24 mouse cellular contexts compared by ENCODE assay signal in the genomic region with DNA sequence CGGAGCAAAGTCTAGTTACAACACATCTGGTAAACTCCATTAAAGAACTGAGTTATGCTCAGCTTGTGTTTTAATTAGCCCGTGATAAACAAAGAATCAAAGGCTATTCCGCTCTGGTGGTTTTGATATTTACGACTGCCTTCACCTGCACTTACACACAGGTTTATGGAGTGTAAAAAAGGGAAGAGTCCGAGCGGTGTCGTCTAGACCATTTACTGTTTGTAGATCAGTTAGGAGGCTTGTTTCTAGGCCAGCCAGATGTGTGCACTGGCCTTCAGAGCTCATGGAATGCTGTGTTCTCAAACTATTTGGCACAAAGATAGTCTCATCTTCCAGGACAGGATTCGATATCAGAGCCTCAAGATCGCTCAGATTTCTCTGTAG.
A peak's percentile ranks its signal among the peaks of the same experiment; 100 is the strongest.
DNase-seq lines count a peak whose midpoint lies in the region; ATAC-seq lines count a peak whose summit lies in the region.
"Had no signal": no experiment of that assay in that cellular context is flagged by ENCODE, and none has a peak within 500 bp of the region (broad histone marks: within the 10 kb centered on the region; RNA-seq: fewer than 3 reads in every experiment).

No protein-coding gene starts in this region.

- no peak overlapping the region for H3K4me2 ChIP-seq in kidney, embryonic 14.5 days (replicated peaks; ENCODE audit: low read depth, low read length)
- H3K4me2 ChIP-seq in kidney, embryonic 16.5 days (replicated peaks; ENCODE audit: low read depth, low read length) = no peak overlapping the region
- H3K4me2 ChIP-seq in neural tube, embryonic 15.5 days = no peak overlapping the region
- H3K4me2 ChIP-seq: embryonic facial prominence, embryonic 13.5 days; embryonic facial prominence, embryonic 15.5 days; forebrain, embryonic 12.5 days had no signal

- no peak for DNase-seq in kidney, adult 8-10 months
- no peak for DNase-seq in kidney, adult 11 months
- peak; percentile 36 for DNase-seq in forelimb bud, embryonic 11.5 days (ENCODE audit: low read depth, low spot score)
- DNase-seq: adrenal gland, adult 2 months; adrenal gland, postnatal 10 days; adrenal gland, postnatal 25 days; B cell, adult 2 months; cerebellum, adult 11 months; cerebellum, adult 18-20 months; cerebellum, adult 8-10 months; cerebellum, adult 9-11 months; cerebellum, postnatal 14 days; cerebellum, postnatal 36 days; embryo, embryonic 11 days had no signal

- ATAC-seq in kidney, embryonic 14.5 days (ENCODE audit: low FRiP score, low TSS enrichment) = peak; percentile 89
- ATAC-seq in kidney, embryonic 16.5 days (ENCODE audit: low FRiP score, low TSS enrichment) = peak; percentile 83
- ATAC-seq in neural tube, embryonic 15.5 days (ENCODE audit: low FRiP score) = no peak
- ATAC-seq: forebrain, embryonic 14.5 days; forebrain, embryonic 16.5 days had no signal

- whole genome bisulfite sequencing in kidney, embryonic 14.5 days = 29% methylated on average over 9 of the region's 9 CpGs
- WGBS in kidney, embryonic 16.5 days = 34% methylated on average over 9 of the region's 9 CpGs
- WGBS in neural tube, embryonic 15.5 days = 58% methylated on average over 9 of the region's 9 CpGs

- peaks cover 3% of the 10 kb centered on the region; the same call in 1 of the 2 replicates for H3K9me3 ChIP-seq in kidney, embryonic 14.5 days (ENCODE audit: control insufficient read depth, low read length)
- peaks cover 5% of the 10 kb centered on the region; the same call in 1 of the 2 replicates for H3K9me3 ChIP-seq in kidney, embryonic 16.5 days (ENCODE audit: low read length)
- no peaks in the 10 kb centered on the region for H3K9me3 ChIP-seq in neural tube, embryonic 15.5 days (replicated peaks)
- H3K9me3 ChIP-seq: embryonic facial prominence, embryonic 13.5 days; embryonic facial prominence, embryonic 15.5 days; forebrain, embryonic 10.5 days; forebrain, embryonic 12.5 days had no signal

- H3K4me3 ChIP-seq in kidney, embryonic 14.5 days (ENCODE audit: low read length) = no peak overlapping the region
- H3K4me3 ChIP-seq in kidney, embryonic 16.5 days (ENCODE audit: low read length) = no peak overlapping the region
- H3K4me3 ChIP-seq in neural tube, embryonic 15.5 days (replicated peaks) = no peak overlapping the region
- H3K4me3 ChIP-seq: embryonic facial prominence, embryonic 13.5 days; embryonic facial prominence, embryonic 15.5 days; erythroblast, embryonic 14.5 days; forebrain, embryonic 10.5 days; forebrain, embryonic 12.5 days had no signal

- H3K27ac ChIP-seq in kidney, embryonic 14.5 days (ENCODE audit: low read depth, low read length) = no peak overlapping the region
- H3K27ac ChIP-seq in kidney, embryonic 16.5 days (ENCODE audit: low read length) = no peak overlapping the region
- no peak overlapping the region for H3K27ac ChIP-seq in neural tube, embryonic 15.5 days (replicated peaks)
- H3K27ac ChIP-seq: embryonic facial prominence, embryonic 13.5 days; embryonic facial prominence, embryonic 15.5 days; forebrain, embryonic 10.5 days; forebrain, embryonic 12.5 days had no signal

- H3K4me1 ChIP-seq in kidney, embryonic 14.5 days (ENCODE audit: control insufficient read depth, insufficient read depth, low read length) = no peaks in the 10 kb centered on the region
- peaks cover 11% of the 10 kb centered on the region for H3K4me1 ChIP-seq in kidney, embryonic 16.5 days (ENCODE audit: insufficient read depth, low read length)
- H3K4me1 ChIP-seq in neural tube, embryonic 15.5 days = no peaks in the 10 kb centered on the region
- H3K4me1 ChIP-seq: embryonic facial prominence, embryonic 13.5 days; embryonic facial prominence, embryonic 15.5 days had no signal

- no peaks in the 10 kb centered on the region for H3K36me3 ChIP-seq in kidney, embryonic 14.5 days (ENCODE audit: control insufficient read depth, insufficient read depth, low read length)
- H3K36me3 ChIP-seq in kidney, embryonic 16.5 days (ENCODE audit: insufficient read depth, low read length) = no peaks in the 10 kb centered on the region
- H3K36me3 ChIP-seq in neural tube, embryonic 15.5 days = no peaks in the 10 kb centered on the region
- H3K36me3 ChIP-seq: embryonic facial prominence, embryonic 13.5 days; embryonic facial prominence, embryonic 15.5 days; forebrain, embryonic 10.5 days; forebrain, embryonic 12.5 days had no signal

- H3K9ac ChIP-seq in kidney, embryonic 14.5 days (ENCODE audit: low read depth, low read length) = no peak overlapping the region
- H3K9ac ChIP-seq in kidney, embryonic 16.5 days (replicated peaks; ENCODE audit: low read length) = no peak overlapping the region
- H3K9ac ChIP-seq in neural tube, embryonic 15.5 days (replicated peaks) = no peak overlapping the region
- H3K9ac ChIP-seq: embryonic facial prominence, embryonic 13.5 days; embryonic facial prominence, embryonic 15.5 days; forebrain, embryonic 12.5 days had no signal

- H3K27me3 ChIP-seq in kidney, embryonic 14.5 days (ENCODE audit: control insufficient read depth, insufficient read depth, low read length) = no peaks in the 10 kb centered on the region
- H3K27me3 ChIP-seq in kidney, embryonic 16.5 days (ENCODE audit: insufficient read depth, low read length) = no peaks in the 10 kb centered on the region
- no peaks in the 10 kb centered on the region for H3K27me3 ChIP-seq in neural tube, embryonic 15.5 days (replicated peaks)
- H3K27me3 ChIP-seq: embryonic facial prominence, embryonic 13.5 days; embryonic facial prominence, embryonic 15.5 days; forebrain, embryonic 12.5 days had no signal
